Comparison of ENCODE assay signal across 8 mouse cellular contexts in the genomic region with DNA sequence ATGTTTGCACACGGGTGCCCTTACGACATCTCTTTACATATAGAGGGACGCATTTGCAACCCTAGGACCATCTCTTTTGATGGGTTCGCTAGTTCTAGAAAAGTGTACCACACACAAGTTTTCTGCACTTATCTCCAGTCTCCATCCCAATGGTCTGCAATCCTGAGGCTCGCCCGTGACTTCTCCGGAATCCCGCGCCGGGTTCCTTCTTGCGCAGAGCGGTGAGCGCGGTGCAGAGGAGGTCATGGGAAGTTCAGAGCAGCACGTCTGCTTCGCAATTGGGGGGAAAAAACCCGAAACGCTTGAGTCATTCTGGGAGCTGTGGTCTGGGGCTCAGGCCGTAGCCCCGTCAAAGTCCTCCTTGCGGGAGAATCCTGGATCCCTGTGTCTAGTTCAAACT.
A peak's percentile ranks its signal among the peaks of the same experiment; 100 is the strongest.
DNase-seq lines count a peak whose midpoint lies in the region; ATAC-seq and TF ChIP-seq lines count a peak whose summit lies in the region.

No protein-coding gene starts in this region.

- under 1% methylated on average over 21 of the region's 21 CpGs for WGBS in lung, embryonic 14.5 days
- 2% methylated on average over 21 of the region's 21 CpGs for WGBS in embryonic facial prominence, embryonic 14.5 days

- H3K27me3 ChIP-seq in lung, embryonic 14.5 days (ENCODE audit: insufficient read depth, low read length): peaks cover 50% of the 10 kb centered on the region
- peaks cover 44% of the 10 kb centered on the region for H3K27me3 ChIP-seq in embryonic facial prominence, embryonic 14.5 days (replicated peaks; ENCODE audit: control insufficient read depth, insufficient read depth, low read length)

- H3K4me2 ChIP-seq in lung, embryonic 14.5 days: peak overlapping the region; percentile 45
- peak overlapping the region; percentile 51 for H3K4me2 ChIP-seq in embryonic facial prominence, embryonic 14.5 days (ENCODE audit: low read depth, low read length)

- H3K9ac ChIP-seq in lung, embryonic 14.5 days: no peak overlapping the region
- H3K9ac ChIP-seq in embryonic facial prominence, embryonic 14.5 days (ENCODE audit: low read depth, low read length): 0 out of 2 replicates have a peak overlapping the region, but pooled peaks have one; percentile 9

- peak overlapping the region; percentile 15 for H3K4me3 ChIP-seq in lung, embryonic 14.5 days (ENCODE audit: low read depth, low read length)
- peak overlapping the region; percentile 28 for H3K4me3 ChIP-seq in embryonic facial prominence, embryonic 14.5 days (ENCODE audit: low read depth, low read length)

- peaks cover 6% of the 10 kb centered on the region for H3K4me1 ChIP-seq in lung, embryonic 14.5 days (ENCODE audit: insufficient read depth)
- peaks cover 20% of the 10 kb centered on the region; the same call in 1 of the 2 replicates for H3K4me1 ChIP-seq in embryonic facial prominence, embryonic 14.5 days (ENCODE audit: control insufficient read depth, insufficient read depth, low read length)

- no peaks in the 10 kb centered on the region for H3K36me3 ChIP-seq in lung, embryonic 14.5 days (ENCODE audit: insufficient read depth)
- no peaks in the 10 kb centered on the region for H3K36me3 ChIP-seq in embryonic facial prominence, embryonic 14.5 days (ENCODE audit: control insufficient read depth, insufficient read depth, low read length)

- TF ChIP-seq CTCF in lung, embryonic 14.5 days (IDR thresholded peaks at IDR 0.05; ENCODE audit: low read depth): no peak

- H3K9me3 ChIP-seq in lung, embryonic 14.5 days (ENCODE audit: low read depth, low read length): no peaks in the 10 kb centered on the region
- no peaks in the 10 kb centered on the region for H3K9me3 ChIP-seq in embryonic facial prominence, embryonic 14.5 days (ENCODE audit: control insufficient read depth, low read length)

- peak; percentile 62 for DNase-seq in lung, embryonic 14.5 days
- no peak for DNase-seq in lung, postnatal 36 days
- DNase-seq in embryonic facial prominence, embryonic 14.5 days (ENCODE audit: low spot score): peak; percentile 57
- DNase-seq in kidney, postnatal 4 days: peak; percentile 47 to 59
- no peak for DNase-seq in right cerebral cortex, postnatal 4 days
- DNase-seq in frontal cortex, adult 2 months (ENCODE audit: extremely low spot score in 1 of 2, low spot score in 1 of 2): no peak
- no peak for DNase-seq in natural killer cell, adult 2 months (ENCODE audit: low spot score in 2 of 2)

- H3K27ac ChIP-seq in lung, embryonic 14.5 days (ENCODE audit: low read depth): no peak overlapping the region
- no peak overlapping the region for H3K27ac ChIP-seq in embryonic facial prominence, embryonic 14.5 days (replicated peaks; ENCODE audit: low read depth, low read length)

- ATAC-seq in lung, embryonic 14.5 days (ENCODE audit: insufficient read depth): peak; percentile 50; the same call in 1 of the 2 replicates
- ATAC-seq in embryonic facial prominence, embryonic 14.5 days (ENCODE audit: low read depth): 0 out of 2 replicates have a peak, but pooled peaks have one; percentile 34
- peak; percentile 40; the same call in 1 of the 2 replicates for ATAC-seq in monocyte, adult 5-6 weeks (replicated peaks; ENCODE audit: insufficient number of reproducible peaks, low FRiP score, low TSS enrichment, poor library complexity, severe bottlenecking)

Comparison
In these comparisons a context has a peak if more than half of its experiments do, and no peak if none do; other contexts are left out.
1. DNase-seq: peak in lung, embryonic 14.5 days (single experiment), embryonic facial prominence, embryonic 14.5 days (single experiment) and kidney, postnatal 4 days (2 of 2); none in lung, postnatal 36 days (single experiment), right cerebral cortex, postnatal 4 days (single experiment), frontal cortex, adult 2 months (0 of 2) and natural killer cell, adult 2 months (0 of 2).
2. Peak in every context shown above with its lines, with median percentiles within 50 percentile points of each other: ATAC-seq.